Mouse (Mus musculus) cerebellum, adult 9-10 months (tissue): ENCODE data around the gene Glycam1.
A peak's percentile ranks its signal among the peaks of the same experiment; 100 is the strongest.
"Not testable (repeated sequence)": the region's sequence is repeated elsewhere in the genome, so short reads cannot be mapped to it uniquely, and the experiment has no call there.

Experiments
- DNase-seq: peaks from one replicate; pipeline ENCODE4 v3.0.0; 2022

The Glycam1 gene

GRCm38 (mm10) chr15:103564981-103565380 is at the start of gene Glycam1:
TSS of gene Glycam1 (minus strand) at chr15:103565081.
- DNase-seq, result no peak

- no peak for DNase-seq
Observed at GRCm38 (mm10) chr15:103604481-103604880, 39.6 kb upstream of the Glycam1 start.

- DNase-seq, result no peak
Observed at GRCm38 (mm10) chr15:103590779-103591178, 25.9 kb upstream of the Glycam1 start.

GRCm38 (mm10) chr15:103587752-103588151 is 22.9 kb upstream of the Glycam1 start:
- not testable (repeated sequence) for DNase-seq

GRCm38 (mm10) chr15:103585876-103586275 is 21.0 kb upstream of the Glycam1 start:
- DNase-seq, result no peak

GRCm38 (mm10) chr15:103552096-103552690 is 12.7 kb downstream of the Glycam1 start:
- peak; percentile 59 for DNase-seq

GRCm38 (mm10) chr15:103551053-103551452 is 13.8 kb downstream of the Glycam1 start:
- DNase-seq, result no peak

GRCm38 (mm10) chr15:103549475-103549874 is 15.4 kb downstream of the Glycam1 start:
- DNase-seq, result no peak

GRCm38 (mm10) chr15:103547983-103548382 is 16.9 kb downstream of the Glycam1 start:
- DNase-seq, result no peak

GRCm38 (mm10) chr15:103542526-103542925 is 22.4 kb downstream of the Glycam1 start:
- no peak for DNase-seq

- no peak for DNase-seq
Observed at GRCm38 (mm10) chr15:103540646-103541045, 24.2 kb downstream of the Glycam1 start.

- DNase-seq, result no peak
Observed at GRCm38 (mm10) chr15:103539259-103539658, 25.6 kb downstream of the Glycam1 start.

GRCm38 (mm10) chr15:103537822-103538213 is 27.1 kb downstream of the Glycam1 start, which contains the start of gene Ppp1r1a:
TSS of gene Ppp1r1a (minus strand) at chr15:103538003.
- DNase-seq, result no peak

GRCm38 (mm10) chr15:103537011-103537821 is 27.7 kb downstream of the Glycam1 start:
- no peak for DNase-seq

- DNase-seq, result no peak
Observed at GRCm38 (mm10) chr15:103536456-103536855, 28.4 kb downstream of the Glycam1 start.

- DNase-seq, result no peak
Observed at GRCm38 (mm10) chr15:103535786-103536185, 29.1 kb downstream of the Glycam1 start.

GRCm38 (mm10) chr15:103535030-103535429 is 29.9 kb downstream of the Glycam1 start:
- no peak for DNase-seq

- DNase-seq, result no peak
Observed at GRCm38 (mm10) chr15:103534054-103534620, 30.7 kb downstream of the Glycam1 start.

GRCm38 (mm10) chr15:103530372-103530771 is 34.5 kb downstream of the Glycam1 start:
- DNase-seq, result peak; percentile 75

GRCm38 (mm10) chr15:103523156-103523555 is 41.7 kb downstream of the Glycam1 start:
- DNase-seq, result no peak

GRCm38 (mm10) chr15:103522458-103523099 is 42.3 kb downstream of the Glycam1 start:
- DNase-seq, result no peak

GRCm38 (mm10) chr15:103519386-103520378 is 45.2 kb downstream of the Glycam1 start:
- no peak for DNase-seq
